Mouse (Mus musculus) CH12.LX (cell line): Measurements from ENCODE around the gene Wnt5b. TPM values are rescaled to one million over a fixed set of nuclear protein-coding genes. Genes with fewer than 3 reads are reported as not detected.

ENCODE experiments used
- DNase-seq: peaks from one replicate; pipeline ENCODE4 v3.0.0-alpha.2; 2013; ENCODE audit errors: extremely low read depth
- H3K27ac ChIP-seq: 2 replicates; pipeline ENCODE4 v1.5.1; 2012; ENCODE audit warnings: low read depth, mild to moderate bottlenecking, control low read depth, moderate library complexity; ENCODE audit not compliant: insufficient read depth
- H3K27me3 ChIP-seq: replicated peaks from 2 replicates; pipeline ENCODE3; 2012; ENCODE audit warnings: inconsistent platforms
- H3K36me3 ChIP-seq, 2 experiments: replicated peaks in 1 of 2; 2 replicates each; pipeline versions ENCODE3 to v1.6.1; 2012; ENCODE audit warnings: inconsistent platforms in 1 of 2, low read length in 1 of 2, mild to moderate bottlenecking in 1 of 2, mixed read lengths in 1 of 2, moderate library complexity in 1 of 2; ENCODE audit not compliant: control insufficient read depth in 1 of 2, insufficient read depth in 1 of 2
- H3K4me1 ChIP-seq, 2 experiments: 2 replicates each; pipeline ENCODE4 v1.6.1; 2012; ENCODE audit warnings: inconsistent platforms in 1 of 2, moderate library complexity in 1 of 2; ENCODE audit not compliant: insufficient read depth in 2 of 2, control insufficient read depth in 1 of 2
- H3K4me2 ChIP-seq: 2 replicates; pipeline ENCODE4 v1.6.1; 2012; ENCODE audit warnings: low read depth, mild to moderate bottlenecking, control low read depth; ENCODE audit not compliant: poor library complexity, insufficient read depth, severe bottlenecking
- H3K4me3 ChIP-seq, 3 experiments: fragments of 150-350 bp in 1 of 3; sonication (generic) in 1 of 3; replicated peaks in 1 of 3; 2 replicates each; pipeline versions ENCODE3 to v1.5.1; 2011 to 2012; ENCODE audit warnings: low read depth in 2 of 3, low read length in 2 of 3, mild to moderate bottlenecking in 2 of 3, moderate library complexity in 2 of 3, control low read depth in 1 of 3, improper control_type of control experiment in 1 of 3, inconsistent platforms in 1 of 3, mixed read lengths in 1 of 3; ENCODE audit not compliant: poor library complexity in 1 of 3
- H3K79me2 ChIP-seq: replicated peaks from 2 replicates; pipeline ENCODE4 v1.6.1; 2012; ENCODE audit warnings: mild to moderate bottlenecking, moderate library complexity; ENCODE audit not compliant: control insufficient read depth, poor library complexity, insufficient read depth, severe bottlenecking; ENCODE audit errors: extremely low read depth
- H3K9ac ChIP-seq: 2 replicates; pipeline ENCODE4 v1.6.1; 2012; ENCODE audit warnings: low read depth, mild to moderate bottlenecking, control low read depth, moderate library complexity; ENCODE audit not compliant: insufficient read depth
- H3K9me3 ChIP-seq: replicated peaks from 2 replicates; pipeline ENCODE3; 2012; ENCODE audit warnings: low read length, inconsistent platforms, mixed read lengths
- BHLHE40 ChIP-seq: IDR thresholded peaks from 2 replicates; pipeline ENCODE4 v1.6.1; 2011; ENCODE audit warnings: mild to moderate bottlenecking, low read depth, low read length, improper control_type of control experiment
- CHD1 ChIP-seq: IDR thresholded peaks from 2 replicates; pipeline ENCODE4 v1.6.1; 2012; ENCODE audit warnings: low read depth, low read length, improper control_type of control experiment, inconsistent platforms
- CHD2 ChIP-seq: IDR thresholded peaks from 2 replicates; pipeline ENCODE4 v1.6.1; 2011; ENCODE audit warnings: low read length, improper control_type of control experiment
- CTCF ChIP-seq, 2 experiments: IDR thresholded peaks in 1 of 2; conservative IDR thresholded peaks in 1 of 2; 2 replicates each; pipeline ENCODE4 v1.5.1; 2011 to 2012; ENCODE audit warnings: low read depth in 2 of 2, low read length in 2 of 2, improper control_type of control experiment in 1 of 2, inconsistent platforms in 1 of 2, mild to moderate bottlenecking in 1 of 2, moderate library complexity in 1 of 2
- ELF1 ChIP-seq: IDR thresholded peaks from 2 replicates; pipeline ENCODE4 v1.6.1; 2014; ENCODE audit warnings: low read depth, mild to moderate bottlenecking, inconsistent platforms, low read length, improper control_type of control experiment
- EP300 ChIP-seq: IDR thresholded peaks from 2 replicates; pipeline ENCODE4 v1.6.1; 2011; ENCODE audit warnings: low read length, improper control_type of control experiment
- ETS1 ChIP-seq: conservative IDR thresholded peaks from 2 replicates; pipeline ENCODE4 v1.6.1; 2012; ENCODE audit warnings: low read depth, mild to moderate bottlenecking, inconsistent platforms, low read length, improper control_type of control experiment, moderate library complexity
- IRF4 ChIP-seq: IDR thresholded peaks from 2 replicates; pipeline ENCODE4 v1.6.1; 2014; ENCODE audit warnings: low read depth, mild to moderate bottlenecking, inconsistent platforms, low read length, improper control_type of control experiment
- JUN ChIP-seq: IDR thresholded peaks from 2 replicates; pipeline ENCODE4 v1.6.1; 2011; ENCODE audit warnings: low read depth, mild to moderate bottlenecking, low read length, improper control_type of control experiment, moderate library complexity; ENCODE audit not compliant: insufficient read depth
- JUND ChIP-seq: conservative IDR thresholded peaks from 2 replicates; pipeline ENCODE4 v1.6.1; 2011; ENCODE audit warnings: low read depth, low read length, improper control_type of control experiment
- KAT2A ChIP-seq: IDR thresholded peaks from 2 replicates; pipeline ENCODE4 v1.6.1; 2012; ENCODE audit warnings: low read length, improper control_type of control experiment, inconsistent platforms; ENCODE audit not compliant: insufficient replicate concordance
- MAFK ChIP-seq: IDR thresholded peaks from 2 replicates; pipeline ENCODE4 v1.6.1; 2011; ENCODE audit warnings: low read length, improper control_type of control experiment; ENCODE audit not compliant: insufficient replicate concordance
- MAX ChIP-seq: IDR thresholded peaks from 2 replicates; pipeline ENCODE4 v1.6.1; 2011; ENCODE audit warnings: low read length, improper control_type of control experiment
- MAZ ChIP-seq: IDR thresholded peaks from 2 replicates; pipeline ENCODE4 v1.6.1; 2012; ENCODE audit warnings: low read depth, mild to moderate bottlenecking, inconsistent platforms, low read length, improper control_type of control experiment, moderate library complexity
- MEF2A ChIP-seq: IDR thresholded peaks from 2 replicates; pipeline ENCODE4 v1.6.1; 2014; ENCODE audit warnings: low read depth, mild to moderate bottlenecking, inconsistent platforms, low read length, improper control_type of control experiment, borderline replicate concordance
- MXI1 ChIP-seq: IDR thresholded peaks from 2 replicates; pipeline ENCODE4 v1.6.1; 2011; ENCODE audit warnings: mild to moderate bottlenecking, low read depth, low read length, improper control_type of control experiment
- POLR2A ChIP-seq: IDR thresholded peaks from 2 replicates; pipeline ENCODE4 v1.6.1; 2011; ENCODE audit warnings: low read depth, mild to moderate bottlenecking, improper control_type of control experiment, low read length
- RAD21 ChIP-seq: IDR thresholded peaks from 2 replicates; pipeline ENCODE4 v1.6.1; 2011; ENCODE audit warnings: low read depth, mild to moderate bottlenecking, low read length, improper control_type of control experiment, moderate library complexity
- RCOR1 ChIP-seq: conservative IDR thresholded peaks from 2 replicates; pipeline ENCODE4 v1.6.1; 2012; ENCODE audit warnings: low read depth, mild to moderate bottlenecking, inconsistent platforms, low read length, improper control_type of control experiment
- SIN3A ChIP-seq: IDR thresholded peaks from 2 replicates; pipeline ENCODE4 v1.6.1; 2012; ENCODE audit warnings: low read length, improper control_type of control experiment, inconsistent platforms
- SMC3 ChIP-seq: IDR thresholded peaks from 2 replicates; pipeline ENCODE4 v1.6.1; 2011; ENCODE audit warnings: low read depth, low read length, improper control_type of control experiment
- TBP ChIP-seq: conservative IDR thresholded peaks from 2 replicates; pipeline ENCODE4 v1.6.1; 2011; ENCODE audit warnings: low read depth, low read length, improper control_type of control experiment
- TCF12 ChIP-seq: IDR thresholded peaks from 2 replicates; pipeline ENCODE4 v1.6.1; 2014; ENCODE audit warnings: low read depth, mild to moderate bottlenecking, inconsistent platforms, low read length, improper control_type of control experiment
- UBTF ChIP-seq: IDR thresholded peaks from 2 replicates; pipeline ENCODE4 v1.6.1; 2012; ENCODE audit warnings: low read depth, mild to moderate bottlenecking, inconsistent platforms, low read length, improper control_type of control experiment, moderate library complexity
- USF1 ChIP-seq: IDR thresholded peaks from 2 replicates; pipeline ENCODE4 v1.6.1; 2014; ENCODE audit warnings: low read depth, mild to moderate bottlenecking, inconsistent platforms, low read length, improper control_type of control experiment
- USF2 ChIP-seq: conservative IDR thresholded peaks from 2 replicates; pipeline ENCODE4 v1.6.1; 2011; ENCODE audit warnings: low read depth, low read length, improper control_type of control experiment
- ZNF384 ChIP-seq: IDR thresholded peaks from 2 replicates; pipeline ENCODE4 v1.6.1; 2012; ENCODE audit warnings: low read depth, low read length, improper control_type of control experiment, inconsistent platforms
- dilution Hi-C: fragments of 300-500 bp; cut with MboI; formaldehyde crosslinking; loops from 2 replicates; pipeline ENCODE4 v1.14.3; 2020; ENCODE audit warnings: low sequenced_read_pairs; ENCODE audit not compliant: extremely low pct_unique_long_range_greater_than_20kb, extremely low pct_ligation_motif_present
- in situ Hi-C: fragments of 300-500 bp; cut with MboI; formaldehyde crosslinking; loops from 3 replicates; pipeline ENCODE4 v1.14.3; 2019; ENCODE audit warnings: low sequenced_read_pairs, low pct_ligation_motif_present, low pct_unique_long_range_greater_than_20kb, mixed read lengths
- polyA plus RNA-seq: library from polyadenylated mRNA; unstranded; fragments of >175 nt; gene quantifications from 2 replicates; pipeline ENCODE4 v1.2.1, GENCODE M21; 2012; ENCODE audit warnings: low read depth; ENCODE audit not compliant: insufficient read length
- total RNA-seq, 2 experiments: library from RNA; depleted of rRNA; stranded (reverse); fragments of 300-350 nt in 1 of 2; fragments of >200 nt in 1 of 2; gene quantifications; 2 replicates each; pipeline ENCODE4 v1.2.3; 2012 to 2014

Gene Wnt5b
- total and polyA plus RNA-seq, 3 experiments, result 1.2 to 2.0 (median 1.5) TPM

DNA sequence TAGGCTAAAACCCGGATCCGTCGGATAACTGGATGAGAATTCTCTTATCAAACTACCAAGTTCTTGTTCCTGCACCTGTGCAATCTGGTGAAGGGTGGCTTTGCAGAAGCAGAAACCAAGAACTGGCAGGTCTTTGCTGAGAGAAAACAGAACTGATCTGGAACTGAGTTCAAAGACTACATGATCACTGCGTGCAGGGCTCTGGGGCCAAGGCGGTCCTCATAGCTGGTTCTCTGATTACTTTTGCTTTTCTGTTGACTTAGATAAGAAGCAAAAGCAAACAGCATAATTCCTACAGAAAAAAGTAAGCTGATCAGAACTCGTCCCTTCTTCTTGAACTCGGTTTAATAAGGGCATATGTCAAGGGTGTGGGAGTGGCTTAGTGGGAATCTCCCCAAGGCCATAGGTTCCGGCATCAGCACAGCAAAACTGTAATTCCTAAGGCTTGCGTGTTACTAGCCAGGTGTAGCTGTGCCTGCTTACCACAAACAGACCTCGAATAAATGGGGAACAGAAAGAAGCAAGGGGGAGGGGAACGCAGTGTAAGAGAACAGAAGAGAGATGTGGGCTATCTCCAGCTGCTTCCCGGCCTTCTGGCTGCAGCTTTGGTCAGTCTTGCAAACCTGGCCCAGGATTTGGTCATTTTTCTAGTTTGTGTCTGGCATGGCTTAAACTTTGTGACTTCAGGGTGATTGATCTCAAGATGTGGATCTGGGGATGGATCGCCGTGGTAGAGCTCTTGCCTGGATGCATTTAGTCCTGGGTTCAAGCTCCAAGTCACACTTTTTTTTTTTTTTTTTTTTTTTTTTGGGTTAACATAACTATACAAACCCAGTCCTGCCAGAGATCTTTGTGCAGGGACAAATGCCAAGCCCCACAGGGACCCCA is 148.5 kb downstream of the Wnt5b start:
- dilution Hi-C loops, result no loop called here
- 0 out of 2 replicates have a peak overlapping the region, but pooled peaks have one; percentile 4 for H3K9ac ChIP-seq
- in situ Hi-C loops, result loop anchor here (10.0 kb wide), 1 partner anchor 49 kb away; no protein-coding TSS in a partner anchor
- no peaks in the 10 kb centered on the region for H3K36me3 ChIP-seq
- H3K4me3 ChIP-seq, result peak overlapping the region; percentile 1 to 37 (median 27)
- H3K79me2 ChIP-seq, result no peaks in the 10 kb centered on the region
- peak; percentile 93 for DNase-seq
- H3K4me2 ChIP-seq, result peak overlapping the region; percentile 90
- no peaks in the 10 kb centered on the region for H3K27me3 ChIP-seq
- TF ChIP-seq POLR2A, result no peak
- TF ChIP-seq JUN, result no peak
- peak; percentile 87; the same call in 1 of the 2 replicates for TF ChIP-seq IRF4
- no peak for TF ChIP-seq USF1
- TF ChIP-seq SMC3, result peak; percentile 7; the same call in 1 of the 2 replicates
- peak; percentile 94 for TF ChIP-seq CHD2
- TF ChIP-seq TBP, result no peak
- no peak for TF ChIP-seq KAT2A
- TF ChIP-seq ELF1, result no peak
- peak; percentile 68 for TF ChIP-seq MEF2A
- TF ChIP-seq BHLHE40, result peak; percentile 32; the same call in 1 of the 2 replicates
- peak; percentile 84 for TF ChIP-seq SIN3A
- TF ChIP-seq ZNF384, result peak; percentile 86
- TF ChIP-seq ETS1, result peak; percentile 78
- peak in 1 of 2 experiments; percentile 13; a peak in 2 of 4 replicates for TF ChIP-seq CTCF (conservative IDR thresholded peaks at IDR 0.05 in 1 of 2, IDR thresholded peaks at IDR 0.05 in 1 of 2; ENCODE audit: low read depth in 2 of 2, low read length in 2 of 2)
- TF ChIP-seq MAFK, result no peak; the same call in 1 of the 2 replicates
- TF ChIP-seq MAZ, result 0 out of 2 replicates have a peak, but pooled peaks have one; percentile 44
- TF ChIP-seq TCF12, result peak; percentile 90
- peak; percentile 92 for TF ChIP-seq EP300
- peak; percentile 41; the same call in 1 of the 2 replicates for TF ChIP-seq MAX
- TF ChIP-seq UBTF, result 0 out of 2 replicates have a peak, but pooled peaks have one; percentile 52
- no peak; the same call in 1 of the 2 replicates for TF ChIP-seq MXI1
- TF ChIP-seq RAD21, result no peak
- TF ChIP-seq USF2, result no peak
- TF ChIP-seq RCOR1, result peak; percentile 91
- 0 out of 2 replicates have a peak, but pooled peaks have one; percentile 71 for TF ChIP-seq CHD1
- peak; percentile 56; the same call in 1 of the 2 replicates for TF ChIP-seq JUND
- H3K9me3 ChIP-seq, result peaks cover 4% of the 10 kb centered on the region
- peak overlapping the region; percentile 41 for H3K27ac ChIP-seq
- peaks cover 6 to 28% of the 10 kb centered on the region in 2 experiments for H3K4me1 ChIP-seq
